Mouse (Mus musculus) forebrain, embryonic 13.5 days (tissue): ENCODE measurements around the gene Stim1. TPM values are rescaled to one million over a fixed set of nuclear protein-coding genes. Genes with fewer than 3 reads are reported as not detected.

Experiments
- ATAC-seq: fragments of 200-750 bp; cut with Nextera tagmentation; 2 replicates; pipeline ENCODE4 v1.8.0; 2017
- H3K27ac ChIP-seq: fragments of 300-500 bp; sonication (generic); 2 replicates; pipeline ENCODE4 v1.5.1; 2015; ENCODE audit warnings: inconsistent platforms, mild to moderate bottlenecking, moderate library complexity
- H3K27me3 ChIP-seq: fragments of 300-500 bp; sonication (generic); 2 replicates; pipeline ENCODE4 v1.6.1; 2015; ENCODE audit warnings: mild to moderate bottlenecking, inconsistent platforms
- H3K36me3 ChIP-seq: fragments of 300-500 bp; sonication (generic); 2 replicates; pipeline ENCODE4 v1.6.1; 2015; ENCODE audit warnings: mild to moderate bottlenecking, inconsistent platforms; ENCODE audit not compliant: poor library complexity, severe bottlenecking
- H3K4me1 ChIP-seq: fragments of 300-500 bp; sonication (generic); 2 replicates; pipeline ENCODE4 v1.6.1; 2015; ENCODE audit warnings: inconsistent platforms
- H3K4me2 ChIP-seq: fragments of 300-500 bp; sonication (generic); 2 replicates; pipeline ENCODE4 v1.6.1; 2015; ENCODE audit warnings: inconsistent platforms, mild to moderate bottlenecking, moderate library complexity
- H3K4me3 ChIP-seq: fragments of 300-500 bp; sonication (generic); 2 replicates; pipeline ENCODE4 v1.5.1; 2015; ENCODE audit warnings: mild to moderate bottlenecking, inconsistent platforms
- H3K9ac ChIP-seq: fragments of 300-500 bp; sonication (generic); 2 replicates; pipeline ENCODE4 v1.6.1; 2015; ENCODE audit warnings: mild to moderate bottlenecking, inconsistent platforms
- H3K9me3 ChIP-seq: fragments of 300-500 bp; sonication (generic); replicated peaks from 2 replicates; pipeline ENCODE4 v1.6.1; 2016; ENCODE audit warnings: inconsistent platforms
- WGBS: fragments of 180-500 bp; shearing (Covaris S2); methylation state at CpG from one replicate; pipeline ENCODE4 v1.1.7; 2015; 5-methylcytosine and 5-hydroxymethylcytosine counted together
- polyA plus RNA-seq: library from polyadenylated mRNA; unstranded; fragments of >200 nt; fragmentation: Nextera tagmentation; extraction: Ambion mirVana; gene quantifications from 2 replicates; pipeline ENCODE4 v1.2.1, GENCODE M21; 2015

The Stim1 gene
- polyA plus RNA-seq, 1 experiment from 2014 or later, result 8.3 TPM

GRCm38 (mm10) chr7:102314107-102314506 is 46.5 kb downstream of the Stim1 start:
- WGBS, result 87% methylated on average over 1 of the region's 1 CpGs
- ATAC-seq, result no peak
- no peaks in the 10 kb centered on the region for H3K4me1 ChIP-seq
- no peak overlapping the region for H3K4me3 ChIP-seq
- no peaks in the 10 kb centered on the region for H3K9me3 ChIP-seq
- H3K4me2 ChIP-seq, result no peak overlapping the region
- no peaks in the 10 kb centered on the region for H3K27me3 ChIP-seq
- H3K27ac ChIP-seq, result no peak overlapping the region
- no peaks in the 10 kb centered on the region for H3K36me3 ChIP-seq
- no peak overlapping the region for H3K9ac ChIP-seq

- no peak overlapping the region for H3K27ac ChIP-seq
- H3K4me2 ChIP-seq, result no peak overlapping the region
- no peaks in the 10 kb centered on the region for H3K4me1 ChIP-seq
- ATAC-seq, result no peak
- no peaks in the 10 kb centered on the region for H3K36me3 ChIP-seq
- H3K27me3 ChIP-seq, result no peaks in the 10 kb centered on the region
- no peak overlapping the region for H3K9ac ChIP-seq
- H3K4me3 ChIP-seq, result no peak overlapping the region
- no peaks in the 10 kb centered on the region for H3K9me3 ChIP-seq
These were observed 47.3 kb downstream of the Stim1 start for GRCm38 (mm10) chr7:102314908-102315307.

GRCm38 (mm10) chr7:102315435-102315834 is 47.8 kb downstream of the Stim1 start:
- Histone ChIP-seq H3K27ac (no peak overlapping the region), H3K27me3 (no peaks in the 10 kb centered on the region), H3K4me2 (no peak overlapping the region), H3K4me1 (no peaks in the 10 kb centered on the region), H3K9ac (no peak overlapping the region), H3K4me3 (no peak overlapping the region), H3K36me3 (no peaks in the 10 kb centered on the region), H3K9me3 (no peaks in the 10 kb centered on the region)
- ATAC-seq, result no peak
- WGBS, result 70% methylated on average over 7 of the region's 7 CpGs

GRCm38 (mm10) chr7:102317583-102318168 is 50.1 kb downstream of the Stim1 start:
- Histone ChIP-seq H3K4me3 (no peak overlapping the region), H3K27ac (no peak overlapping the region), H3K9me3 (no peaks in the 10 kb centered on the region), H3K36me3 (no peaks in the 10 kb centered on the region), H3K4me2 (no peak overlapping the region), H3K27me3 (no peaks in the 10 kb centered on the region), H3K4me1 (no peaks in the 10 kb centered on the region), H3K9ac (no peak overlapping the region)
- 91% methylated on average over 3 of the region's 3 CpGs for WGBS
- ATAC-seq, result no peak

GRCm38 (mm10) chr7:102322137-102322536 is 54.5 kb downstream of the Stim1 start:
- Histone ChIP-seq H3K9ac (no peak overlapping the region), H3K4me1 (no peaks in the 10 kb centered on the region), H3K9me3 (no peaks in the 10 kb centered on the region), H3K36me3 (no peaks in the 10 kb centered on the region), H3K4me3 (no peak overlapping the region), H3K27ac (no peak overlapping the region), H3K27me3 (no peaks in the 10 kb centered on the region), H3K4me2 (no peak overlapping the region)
- no peak for ATAC-seq
- WGBS, result 85% methylated on average over 5 of the region's 5 CpGs

GRCm38 (mm10) chr7:102326323-102326722 is 58.7 kb downstream of the Stim1 start:
- Histone ChIP-seq H3K27ac (no peak overlapping the region), H3K27me3 (no peaks in the 10 kb centered on the region), H3K4me1 (no peaks in the 10 kb centered on the region), H3K4me3 (no peak overlapping the region), H3K36me3 (no peaks in the 10 kb centered on the region), H3K9me3 (no peaks in the 10 kb centered on the region), H3K4me2 (no peak overlapping the region), H3K9ac (no peak overlapping the region)
- ATAC-seq, result no peak

GRCm38 (mm10) chr7:102330270-102330669 is 62.7 kb downstream of the Stim1 start:
- H3K27ac ChIP-seq, result no peak overlapping the region
- no peak overlapping the region for H3K9ac ChIP-seq
- 93% methylated on average over 5 of the region's 5 CpGs for WGBS
- no peaks in the 10 kb centered on the region for H3K4me1 ChIP-seq
- no peak overlapping the region for H3K4me3 ChIP-seq
- no peaks in the 10 kb centered on the region for H3K27me3 ChIP-seq
- no peaks in the 10 kb centered on the region for H3K9me3 ChIP-seq
- H3K36me3 ChIP-seq, result no peaks in the 10 kb centered on the region
- no peak for ATAC-seq
- no peak overlapping the region for H3K4me2 ChIP-seq

GRCm38 (mm10) chr7:102331476-102331875 is 63.9 kb downstream of the Stim1 start:
- no peak for ATAC-seq
- Histone ChIP-seq H3K4me2 (no peak overlapping the region), H3K9ac (no peak overlapping the region), H3K36me3 (no peaks in the 10 kb centered on the region), H3K4me3 (no peak overlapping the region), H3K9me3 (no peaks in the 10 kb centered on the region), H3K4me1 (no peaks in the 10 kb centered on the region), H3K27me3 (no peaks in the 10 kb centered on the region), H3K27ac (no peak overlapping the region)
- 71% methylated on average over 3 of the region's 3 CpGs for WGBS

GRCm38 (mm10) chr7:102333741-102334140 is 66.1 kb downstream of the Stim1 start:
- Histone ChIP-seq H3K4me2 (no peak overlapping the region), H3K27ac (no peak overlapping the region), H3K9ac (no peak overlapping the region), H3K27me3 (no peaks in the 10 kb centered on the region), H3K36me3 (no peaks in the 10 kb centered on the region), H3K9me3 (no peaks in the 10 kb centered on the region), H3K4me3 (no peak overlapping the region), H3K4me1 (no peaks in the 10 kb centered on the region)
- no peak for ATAC-seq
- 81% methylated on average over 4 of the region's 4 CpGs for WGBS

GRCm38 (mm10) chr7:102337326-102337725 is 69.7 kb downstream of the Stim1 start:
- Histone ChIP-seq H3K4me2 (no peak overlapping the region), H3K9me3 (no peaks in the 10 kb centered on the region), H3K4me1 (no peaks in the 10 kb centered on the region), H3K9ac (no peak overlapping the region), H3K27ac (no peak overlapping the region), H3K27me3 (no peaks in the 10 kb centered on the region), H3K4me3 (no peak overlapping the region), H3K36me3 (no peaks in the 10 kb centered on the region)
- WGBS, result 95% methylated on average over 5 of the region's 5 CpGs
- ATAC-seq, result no peak

- H3K4me2 ChIP-seq, result no peak overlapping the region
- no peak overlapping the region for H3K9ac ChIP-seq
- ATAC-seq, result no peak
These were observed 70.3 kb downstream of the Stim1 start for GRCm38 (mm10) chr7:102337898-102338297.

GRCm38 (mm10) chr7:102338956-102339355 is 71.3 kb downstream of the Stim1 start:
- WGBS, result 96% methylated on average over 3 of the region's 3 CpGs
- no peak overlapping the region for H3K4me3 ChIP-seq
- no peak overlapping the region for H3K9ac ChIP-seq
- no peaks in the 10 kb centered on the region for H3K4me1 ChIP-seq
- no peak overlapping the region for H3K4me2 ChIP-seq
- H3K9me3 ChIP-seq, result no peaks in the 10 kb centered on the region
- no peak overlapping the region for H3K27ac ChIP-seq
- no peaks in the 10 kb centered on the region for H3K36me3 ChIP-seq
- no peak for ATAC-seq
- no peaks in the 10 kb centered on the region for H3K27me3 ChIP-seq

More at GRCm38 (mm10) chr7:102337898-102338297, 70.3 kb downstream of the Stim1 start:
- Histone ChIP-seq H3K4me1 (no peaks in the 10 kb centered on the region), H3K36me3 (no peaks in the 10 kb centered on the region), H3K9me3 (no peaks in the 10 kb centered on the region), H3K27me3 (no peaks in the 10 kb centered on the region), H3K4me3 (no peak overlapping the region), H3K27ac (no peak overlapping the region)
- WGBS, result 78% methylated on average over 3 of the region's 3 CpGs

GRCm38 (mm10) chr7:102345893-102346292 is 78.3 kb downstream of the Stim1 start:
- no peaks in the 10 kb centered on the region for H3K36me3 ChIP-seq
- H3K4me3 ChIP-seq, result no peak overlapping the region
- no peak for ATAC-seq
- no peaks in the 10 kb centered on the region for H3K4me1 ChIP-seq
- no peak overlapping the region for H3K27ac ChIP-seq
- no peaks in the 10 kb centered on the region for H3K9me3 ChIP-seq
- WGBS, result 83% methylated on average over 2 of the region's 2 CpGs
- no peaks in the 10 kb centered on the region for H3K27me3 ChIP-seq
- no peak overlapping the region for H3K4me2 ChIP-seq
- H3K9ac ChIP-seq, result no peak overlapping the region
